Mouse (Mus musculus) ES-E14 (cell line): ENCODE data around the gene Nktr. TPM values are rescaled to one million over a fixed set of nuclear protein-coding genes. Genes with fewer than 3 reads are reported as not detected.

ENCODE experiments used
- DNase-seq: peaks from one replicate; pipeline ENCODE4 v3.0.0-alpha.2; 2013; ENCODE audit warnings: low read depth, low spot score
- H3K27ac ChIP-seq: 2 replicates; pipeline ENCODE4 v1.5.1; 2012; ENCODE audit warnings: low read depth, mild to moderate bottlenecking, low read length, moderate library complexity, mixed read lengths; ENCODE audit not compliant: poor library complexity, insufficient read depth, severe bottlenecking
- H3K36me3 ChIP-seq: 2 replicates; pipeline ENCODE4 v1.6.1; 2012; ENCODE audit warnings: mild to moderate bottlenecking, low read length, moderate library complexity, mixed read lengths; ENCODE audit not compliant: control insufficient read depth, poor library complexity, insufficient read depth, severe bottlenecking
- H3K4me1 ChIP-seq, 2 experiments: fragments of 150-350 bp in 1 of 2; sonication (generic) in 1 of 2; 2 replicates each; pipeline ENCODE4 v1.6.1; 2012; ENCODE audit warnings: low read length in 2 of 2, mild to moderate bottlenecking in 1 of 2, mixed read lengths in 1 of 2; ENCODE audit not compliant: control insufficient read depth in 2 of 2, insufficient read depth in 2 of 2, poor library complexity in 1 of 2
- H3K4me3 ChIP-seq, 2 experiments: fragments of 150-350 bp in 1 of 2; sonication (generic) in 1 of 2; 2 replicates each; pipeline ENCODE4 v1.5.1; 2012; ENCODE audit warnings: low read length in 2 of 2, low read depth in 1 of 2, mild to moderate bottlenecking in 1 of 2, mixed read lengths in 1 of 2; ENCODE audit not compliant: insufficient read depth in 1 of 2, poor library complexity in 1 of 2, severe bottlenecking in 1 of 2
- H3K9ac ChIP-seq: 2 replicates; pipeline ENCODE4 v1.6.1; 2012; ENCODE audit warnings: low read depth, mild to moderate bottlenecking, low read length, mixed read lengths; ENCODE audit not compliant: poor library complexity, insufficient read depth, severe bottlenecking
- H3K9me3 ChIP-seq: fragments of 150-350 bp; sonication (generic); 2 replicates; pipeline ENCODE4 v1.6.1; 2012; ENCODE audit warnings: low read depth, mild to moderate bottlenecking, low read length; ENCODE audit not compliant: control insufficient read depth, insufficient read depth
- CHD2 ChIP-seq: IDR thresholded peaks from 2 replicates; pipeline ENCODE4 v1.6.1; 2014; ENCODE audit warnings: mild to moderate bottlenecking, low read depth, low read length, inconsistent platforms
- HCFC1 ChIP-seq: IDR thresholded peaks from 2 replicates; pipeline ENCODE4 v1.6.1; 2012; ENCODE audit warnings: low read length, inconsistent platforms, borderline replicate concordance; ENCODE audit not compliant: insufficient read depth
- MAFK ChIP-seq: IDR thresholded peaks from 2 replicates; pipeline ENCODE4 v1.6.1; 2014; ENCODE audit warnings: mild to moderate bottlenecking, low read depth, low read length, inconsistent platforms; ENCODE audit not compliant: insufficient read depth
- ZC3H11A ChIP-seq: IDR thresholded peaks from 2 replicates; pipeline ENCODE4 v1.6.1; 2012; ENCODE audit warnings: low read depth, mild to moderate bottlenecking, inconsistent platforms, low read length, borderline replicate concordance
- ZNF384 ChIP-seq: IDR thresholded peaks from 2 replicates; pipeline ENCODE4 v1.6.1; 2012; ENCODE audit warnings: low read depth, low read length, inconsistent platforms
- in situ Hi-C, 2 experiments: fragments of 600-800 bp; cut with MboI; formaldehyde crosslinking; loops; one replicate each; pipeline ENCODE4 v1.15.1; 2025; ENCODE audit warnings: low sequenced_read_pairs in 2 of 2, inconsistent platforms in 1 of 2; ENCODE audit not compliant: unreplicated experiment in 2 of 2
- total RNA-seq: library from RNA; depleted of rRNA; stranded (reverse); fragments of 300-350 nt; gene quantifications from 2 replicates; pipeline ENCODE4 v1.2.3, GENCODE M21; 2012

Gene Nktr
- total RNA-seq, 1 experiment: 69.6 TPM

DNA sequence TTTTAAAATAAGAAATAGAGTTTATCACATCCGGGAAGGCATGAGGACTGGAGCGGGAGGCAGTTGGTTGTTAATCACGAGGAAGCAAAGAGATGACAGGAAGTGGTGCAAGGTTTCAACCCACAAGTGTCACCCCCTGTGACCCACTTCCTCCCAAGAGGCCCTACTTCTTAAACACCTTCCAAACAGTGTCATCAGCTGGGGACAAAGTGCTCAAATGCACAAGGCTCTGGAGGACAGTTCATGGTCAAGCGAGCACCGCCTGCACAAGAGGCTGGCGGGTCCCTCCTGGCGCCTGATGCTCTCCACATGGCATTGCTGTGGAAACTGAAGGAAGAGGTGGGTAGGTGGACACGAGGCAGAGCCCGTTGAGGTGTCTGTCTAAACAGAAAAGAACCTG is 44.0 kb upstream of the Nktr start:
- Histone ChIP-seq H3K4me3 (no peak overlapping the region), H3K27ac (no peak overlapping the region), H3K4me1 (no peaks in the 10 kb centered on the region), H3K9ac (no peak overlapping the region), H3K9me3 (no peaks in the 10 kb centered on the region), H3K36me3 (no peaks in the 10 kb centered on the region)
- no peak for DNase-seq
- in situ Hi-C loops: no loop called here
- TF ChIP-seq CHD2: no peak
- no peak for TF ChIP-seq ZNF384
- no peak for TF ChIP-seq MAFK
- TF ChIP-seq ZC3H11A: no peak
- TF ChIP-seq HCFC1: no peak

DNA sequence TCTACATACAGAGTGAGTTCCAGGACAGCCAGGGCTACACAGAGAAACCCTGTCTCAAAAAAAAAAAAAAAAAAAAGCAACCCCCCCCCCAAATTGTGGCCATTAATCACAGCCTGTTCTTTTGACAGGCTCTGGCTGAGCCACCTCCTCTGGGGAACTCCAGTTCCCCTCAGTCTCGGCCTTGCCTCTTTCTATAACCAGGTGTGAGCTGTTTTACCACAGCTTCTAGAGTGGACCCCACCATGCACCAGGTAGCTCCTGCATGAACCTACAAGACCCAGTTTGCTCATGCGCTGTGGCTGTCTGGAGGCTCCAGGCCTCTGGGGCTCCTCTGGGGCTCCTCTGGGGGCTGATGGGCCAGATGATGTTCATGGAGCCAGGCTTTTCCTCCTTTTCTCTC is 43.4 kb upstream of the Nktr start:
- no peaks in the 10 kb centered on the region for H3K36me3 ChIP-seq
- H3K9me3 ChIP-seq: no peaks in the 10 kb centered on the region
- no peak overlapping the region for H3K27ac ChIP-seq
- TF ChIP-seq CHD2: no peak
- TF ChIP-seq HCFC1: no peak
- no peak overlapping the region for H3K4me3 ChIP-seq
- H3K4me1 ChIP-seq: no peaks in the 10 kb centered on the region
- no peak for DNase-seq
- in situ Hi-C loops: no loop called here
- no peak overlapping the region for H3K9ac ChIP-seq

GRCm38 (mm10) chr9:121677069-121677468 is 41.9 kb upstream of the Nktr start:
- no peak overlapping the region for H3K9ac ChIP-seq
- no peak for TF ChIP-seq MAFK
- no peak for TF ChIP-seq CHD2
- TF ChIP-seq HCFC1: no peak
- TF ChIP-seq ZNF384: no peak
- no peak for TF ChIP-seq ZC3H11A
- in situ Hi-C loops: no loop called here

GRCm38 (mm10) chr9:121677476-121677875 is 41.5 kb upstream of the Nktr start:
- no peaks in the 10 kb centered on the region for H3K9me3 ChIP-seq
- TF ChIP-seq ZC3H11A (no peak), HCFC1 (no peak), MAFK (no peak), ZNF384 (no peak), CHD2 (no peak)
- no peak overlapping the region for H3K9ac ChIP-seq
- H3K4me1 ChIP-seq: no peaks in the 10 kb centered on the region; a peak in 1 of 4 replicates
- H3K4me3 ChIP-seq: no peak overlapping the region
- in situ Hi-C loops: no loop called here
- H3K27ac ChIP-seq: no peak overlapping the region
- DNase-seq: no peak
- no peaks in the 10 kb centered on the region for H3K36me3 ChIP-seq

More at GRCm38 (mm10) chr9:121677069-121677468, 41.9 kb upstream of the Nktr start:
- H3K9me3 ChIP-seq: no peaks in the 10 kb centered on the region
- H3K4me3 ChIP-seq: no peak overlapping the region
- H3K27ac ChIP-seq: no peak overlapping the region
- H3K4me1 ChIP-seq: no peaks in the 10 kb centered on the region; a peak in 1 of 4 replicates
- no peaks in the 10 kb centered on the region for H3K36me3 ChIP-seq
- no peak for DNase-seq

DNA sequence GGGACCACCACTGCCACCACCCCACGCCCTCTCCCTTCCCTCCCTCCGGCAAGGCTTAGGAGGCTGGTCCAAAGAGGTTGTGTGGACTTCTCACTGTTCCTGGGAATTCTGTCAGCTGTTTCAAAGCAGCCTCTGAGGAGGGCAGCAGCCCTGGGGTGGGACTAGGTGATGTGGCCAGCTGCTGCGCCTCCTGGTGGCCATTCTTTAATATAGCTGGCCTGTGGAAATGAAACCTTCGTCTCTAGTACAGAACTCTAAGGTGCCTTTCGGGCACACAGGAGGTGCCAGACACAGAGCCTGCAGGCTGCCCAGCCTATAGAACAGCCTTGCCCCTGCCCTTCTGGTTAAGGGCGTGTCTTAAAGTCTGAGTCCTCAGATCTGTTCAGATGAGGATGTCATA is 39.4 kb upstream of the Nktr start:
- Histone ChIP-seq H3K9ac (no peak overlapping the region), H3K27ac (no peak overlapping the region), H3K36me3 (no peaks in the 10 kb centered on the region), H3K4me3 (no peak overlapping the region), H3K9me3 (no peaks in the 10 kb centered on the region), H3K4me1 (no peaks in the 10 kb centered on the region; a peak in 1 of 4 replicates)
- peak; percentile 33 for DNase-seq
- in situ Hi-C loops: no loop called here
- TF ChIP-seq ZC3H11A: 0 out of 2 replicates have a peak, but pooled peaks have one; percentile 28
- no peak for TF ChIP-seq HCFC1
